Mouse (Mus musculus) adipocyte (in vitro differentiated cells): Measurements from ENCODE around the gene Rbp2.

Experiments used
- DNase-seq: peaks from one replicate; pipeline ENCODE4 v3.0.0-alpha.2; 2016; ENCODE audit warnings: low spot score

Rbp2 gene

GRCm38 (mm10) chr9:98524786-98525542, 39.0 kb downstream of the Rbp2 start:
- DNase-seq, result no peak

GRCm38 (mm10) chr9:98525543-98525924, 39.6 kb downstream of the Rbp2 start:
- DNase-seq, result no peak

GRCm38 (mm10) chr9:98527226-98527625, 41.3 kb downstream of the Rbp2 start:
- no peak for DNase-seq

- DNase-seq, result no peak
These were observed 43.9 kb downstream of the Rbp2 start for GRCm38 (mm10) chr9:98529776-98530175.

- no peak for DNase-seq
These were observed 45.1 kb downstream of the Rbp2 start for GRCm38 (mm10) chr9:98530999-98531398.

GRCm38 (mm10) chr9:98534675-98535280, 48.9 kb downstream of the Rbp2 start:
- DNase-seq, result no peak

- DNase-seq, result no peak
These were observed 49.8 kb downstream of the Rbp2 start for GRCm38 (mm10) chr9:98535763-98536162.

- no peak for DNase-seq
These were observed 52.2 kb downstream of the Rbp2 start for GRCm38 (mm10) chr9:98538017-98538712.

GRCm38 (mm10) chr9:98538713-98539360, 52.9 kb downstream of the Rbp2 start:
- DNase-seq, result peak; percentile 70

- no peak for DNase-seq
These were observed 58.1 kb downstream of the Rbp2 start for GRCm38 (mm10) chr9:98544042-98544441.
